In genomic region chr1:89175355-89175754, GRCm38 (mm10) we compare ENCODE assay signal across 10 mouse cellular contexts.
DNase-seq lines count a peak whose midpoint lies in the region; ATAC-seq and TF ChIP-seq lines count a peak whose summit lies in the region.
"Had no signal": no experiment of that assay in that cellular context is flagged by ENCODE, and none has a peak within 500 bp of the region (broad histone marks: within the 10 kb centered on the region; RNA-seq: fewer than 3 reads in every experiment).

No protein-coding gene starts in this region.

- ATAC-seq in activated CD4-positive, CD25-positive, alpha-beta regulatory T cell, adult 4 months: no peak

- no peak overlapping the region for H3K27ac ChIP-seq in layer of hippocampus, adult 2 months
- H3K27ac ChIP-seq: limb, embryonic 13.5 days; midbrain, embryonic 10.5 days had no signal

- DNase-seq in adrenal gland, postnatal 25 days: peak; percentile 33
- DNase-seq in adrenal gland, adult 8-10 months: no peak
- DNase-seq in layer of hippocampus, adult 2 months (ENCODE audit: low spot score in 2 of 2): no peak
- DNase-seq in layer of hippocampus, adult 9-11 months: no peak
- DNase-seq in NIH3T3 (ENCODE audit: low read depth): peak; percentile 36
- DNase-seq in lung, postnatal 25 days (ENCODE audit: low spot score): peak; percentile 33
- DNase-seq in embryo, embryonic 11 days: no peak

- TF ChIP-seq CTCF in layer of hippocampus, adult 2 months (conservative IDR thresholded peaks at IDR 0.05): peak; percentile 70

- H3K4me3 ChIP-seq in layer of hippocampus, adult 2 months: no peak overlapping the region
- H3K4me3 ChIP-seq: limb, embryonic 13.5 days; midbrain, embryonic 10.5 days had no signal

Comparison
In these comparisons a context has a peak if more than half of its experiments do, and no peak if none do; other contexts are left out.
1. DNase-seq: peak in adrenal gland, postnatal 25 days (single experiment), NIH3T3 (single experiment) and lung, postnatal 25 days (single experiment); none in adrenal gland, adult 8-10 months (single experiment), layer of hippocampus, adult 2 months (0 of 2), layer of hippocampus, adult 9-11 months (single experiment) and embryo, embryonic 11 days (single experiment).